Mouse (Mus musculus) limb, embryonic 11.5 days (tissue): ENCODE data around the gene Dgkz. TPM values are rescaled to one million over a fixed set of nuclear protein-coding genes. Genes with fewer than 3 reads are reported as not detected.
A peak's percentile ranks its signal among the peaks of the same experiment; 100 is the strongest.

Source experiments
- ATAC-seq: fragments of 200-750 bp; cut with Nextera tagmentation; 2 replicates; pipeline ENCODE4 v1.8.0; 2017; ENCODE audit warnings: low read depth; ENCODE audit not compliant: insufficient number of reproducible peaks, low FRiP score, low TSS enrichment
- DNase-seq: peaks from one replicate; pipeline ENCODE4 v3.0.0-alpha.2; 2015; ENCODE audit warnings: low spot score
- H3K27ac ChIP-seq: fragments of 300-500 bp; sonication (generic); replicated peaks from 2 replicates; pipeline ENCODE4 v1.5.1; 2014; ENCODE audit warnings: low read depth, mild to moderate bottlenecking, low read length
- H3K27me3 ChIP-seq: fragments of 300-500 bp; sonication (generic); 2 replicates; pipeline ENCODE4 v1.6.1; 2014; ENCODE audit warnings: mild to moderate bottlenecking, low read length, mixed read lengths; ENCODE audit not compliant: control insufficient read depth, insufficient read depth
- H3K36me3 ChIP-seq: fragments of 300-500 bp; sonication (generic); 2 replicates; pipeline ENCODE4 v1.6.1; 2014; ENCODE audit warnings: mild to moderate bottlenecking, low read length, moderate library complexity, mixed read lengths; ENCODE audit not compliant: control insufficient read depth, insufficient read depth
- H3K4me1 ChIP-seq: fragments of 300-500 bp; sonication (generic); 2 replicates; pipeline ENCODE4 v1.6.1; 2014; ENCODE audit warnings: low read length, mixed read lengths; ENCODE audit not compliant: control insufficient read depth, insufficient read depth
- H3K4me2 ChIP-seq: fragments of 300-500 bp; sonication (generic); 2 replicates; pipeline ENCODE4 v1.6.1; 2014; ENCODE audit warnings: low read depth, mild to moderate bottlenecking, moderate library complexity; ENCODE audit not compliant: severe bottlenecking
- H3K4me3 ChIP-seq: fragments of 300-500 bp; sonication (generic); 2 replicates; pipeline ENCODE4 v1.5.1; 2014; ENCODE audit warnings: low read depth, low read length
- H3K9ac ChIP-seq: fragments of 300-500 bp; sonication (generic); 2 replicates; pipeline ENCODE4 v1.6.1; 2014; ENCODE audit warnings: mild to moderate bottlenecking, low read length
- H3K9me3 ChIP-seq: fragments of 300-500 bp; sonication (generic); 2 replicates; pipeline ENCODE4 v1.6.1; 2016; ENCODE audit warnings: low read length; ENCODE audit not compliant: control insufficient read depth
- WGBS: fragments of 180-500 bp; shearing (Covaris S2); extraction: QIAGEN DNeasy Blood & Tissue Kit; methylation state at CpG from one replicate; pipeline ENCODE4 v1.1.7; 2014; 5-methylcytosine and 5-hydroxymethylcytosine counted together
- polyA plus RNA-seq: library from polyadenylated mRNA; unstranded; fragments of >200 nt; fragmentation: Nextera tagmentation; extraction: Ambion mirVana; gene quantifications from 2 replicates; pipeline ENCODE4 v1.2.1, GENCODE M21; 2014

Dgkz gene
- polyA plus RNA-seq, 1 experiment from 2014 or later: 36.9 TPM

GRCm38 (mm10) chr2:91932160-91932711, 43.4 kb downstream of the Dgkz start, which contains the start of gene Mdk:
TSS of gene Mdk (minus strand) at chr2:91932297.
- DNase-seq (peak; percentile 76), ATAC-seq (peak; percentile 35)
- H3K9ac ChIP-seq: peak within 1 kb of the TSS; percentile 88
- H3K27ac ChIP-seq: peak within 1 kb of the TSS; percentile 97
- H3K27me3 ChIP-seq: no peaks in the 10 kb centered on the region
- 2% methylated on average over 16 of the region's 16 CpGs for WGBS
- peaks cover 13% of the 10 kb centered on the region; the same call in 1 of the 2 replicates for H3K36me3 ChIP-seq
- peak within 1 kb of the TSS; percentile 73 for H3K4me2 ChIP-seq
- peak within 1 kb of the TSS; percentile 58 for H3K4me3 ChIP-seq
- no peaks in the 10 kb centered on the region for H3K9me3 ChIP-seq
- H3K4me1 ChIP-seq: peaks cover 28% of the 10 kb centered on the region

GRCm38 (mm10) chr2:91931328-91932159, 44.1 kb downstream of the Dgkz start:
- Histone ChIP-seq H3K36me3 (0 out of 2 replicates have a peak, but pooled peaks cover 7% of the 10 kb centered on the region), H3K4me1 (peaks cover 28% of the 10 kb centered on the region)

GRCm38 (mm10) chr2:91930761-91931291, 44.8 kb downstream of the Dgkz start:
- DNase-seq (peak; percentile 67), ATAC-seq (no peak)
- Histone ChIP-seq H3K4me3 (peak overlapping the region; percentile 58), H3K9me3 (no peaks in the 10 kb centered on the region), H3K9ac (peak overlapping the region; percentile 88), H3K36me3 (0 out of 2 replicates have a peak, but pooled peaks cover 3% of the 10 kb centered on the region), H3K27ac (peak overlapping the region; percentile 97), H3K27me3 (no peaks in the 10 kb centered on the region), H3K4me2 (peak overlapping the region; percentile 73), H3K4me1 (peaks cover 28% of the 10 kb centered on the region)
- WGBS: under 1% methylated on average over 23 of the region's 23 CpGs

More at GRCm38 (mm10) chr2:91931328-91932159, 44.1 kb downstream of the Dgkz start:
- Histone ChIP-seq H3K27ac (peak overlapping the region; percentile 97), H3K4me2 (peak overlapping the region; percentile 73), H3K9ac (peak overlapping the region; percentile 88), H3K27me3 (no peaks in the 10 kb centered on the region), H3K4me3 (peak overlapping the region; percentile 58), H3K9me3 (no peaks in the 10 kb centered on the region)
- ATAC-seq (peak; percentile 64), DNase-seq (peak; percentile 93)
- WGBS: under 1% methylated on average over 50 of the region's 50 CpGs

GRCm38 (mm10) chr2:91929936-91930335, 45.7 kb downstream of the Dgkz start:
- DNase-seq: peak; percentile 88
- Histone ChIP-seq H3K27me3 (0 out of 2 replicates have a peak, but pooled peaks cover under 1% of the 10 kb centered on the region), H3K4me2 (peak overlapping the region; percentile 73), H3K27ac (peak overlapping the region; percentile 97; the same call in 1 of the 2 replicates), H3K4me1 (peaks cover 28% of the 10 kb centered on the region), H3K4me3 (peak overlapping the region; percentile 58), H3K9ac (peak overlapping the region; percentile 88), H3K36me3 (0 out of 2 replicates have a peak, but pooled peaks cover under 1% of the 10 kb centered on the region), H3K9me3 (no peaks in the 10 kb centered on the region)
- no peak for ATAC-seq
- WGBS: 8% methylated on average over 12 of the region's 12 CpGs

- H3K27me3 ChIP-seq: 0 out of 2 replicates have a peak, but pooled peaks cover 3% of the 10 kb centered on the region
- peak overlapping the region; percentile 58 for H3K4me3 ChIP-seq
- H3K4me1 ChIP-seq: peaks cover 23% of the 10 kb centered on the region
- peak overlapping the region; percentile 73 for H3K4me2 ChIP-seq
- H3K36me3 ChIP-seq: no peaks in the 10 kb centered on the region
- ATAC-seq (no peak), DNase-seq (no peak)
- H3K9ac ChIP-seq: no peak overlapping the region; the same call in 1 of the 2 replicates
- WGBS: 51% methylated on average over 3 of the region's 3 CpGs
- no peaks in the 10 kb centered on the region for H3K9me3 ChIP-seq
- no peak overlapping the region for H3K27ac ChIP-seq
These were observed 46.2 kb downstream of the Dgkz start for GRCm38 (mm10) chr2:91929455-91929854.

- no peaks in the 10 kb centered on the region for H3K9me3 ChIP-seq
- H3K27me3 ChIP-seq: peaks cover 5% of the 10 kb centered on the region
- H3K27ac ChIP-seq: no peak overlapping the region
- no peak overlapping the region for H3K4me3 ChIP-seq
- DNase-seq (no peak), ATAC-seq (no peak)
- WGBS: 68% methylated on average over 23 of the region's 23 CpGs
- no peaks in the 10 kb centered on the region for H3K36me3 ChIP-seq
- peaks cover 18% of the 10 kb centered on the region for H3K4me1 ChIP-seq
- H3K4me2 ChIP-seq: peak overlapping the region; percentile 7; the same call in 1 of the 2 replicates
- no peak overlapping the region for H3K9ac ChIP-seq
These were observed 46.9 kb downstream of the Dgkz start for GRCm38 (mm10) chr2:91928534-91929350.

- H3K9me3 ChIP-seq: no peaks in the 10 kb centered on the region
- ATAC-seq (no peak), DNase-seq (peak; percentile 91)
- H3K36me3 ChIP-seq: no peaks in the 10 kb centered on the region
- no peak overlapping the region for H3K4me3 ChIP-seq
- peaks cover 13% of the 10 kb centered on the region for H3K4me1 ChIP-seq
- H3K27ac ChIP-seq: no peak overlapping the region
- peak overlapping the region; percentile 5; the same call in 1 of the 2 replicates for H3K4me2 ChIP-seq
- no peak overlapping the region for H3K9ac ChIP-seq
- WGBS: 35% methylated on average over 34 of the region's 34 CpGs
- peaks cover 13% of the 10 kb centered on the region for H3K27me3 ChIP-seq
These were observed 47.7 kb downstream of the Dgkz start for GRCm38 (mm10) chr2:91927826-91928533.
